Mouse (Mus musculus) lung, postnatal 0 days (tissue): Measurements from ENCODE around the gene Tpst2.

ENCODE experiments used
- CTCF ChIP-seq: IDR thresholded peaks from 2 replicates; pipeline ENCODE4 v1.5.1; 2016; ENCODE audit warnings: antibody characterized with exemption, mild to moderate bottlenecking
- EP300 ChIP-seq: IDR thresholded peaks from 2 replicates; pipeline ENCODE4 v1.6.1; 2016; ENCODE audit warnings: antibody characterized with exemption, mild to moderate bottlenecking, control low read depth

GRCm38 (mm10) chr5:112256457-112256856 lies 20.0 kb upstream of the Tpst2 start:
- TF ChIP-seq EP300 (no peak), CTCF (no peak)
